Mouse (Mus musculus): ENCODE measurements at regions not wholly inside any gene's neighbourhood (a gene's known extent, or its start where the extent isn't known, plus 50 kb on each side); places are given as distances from the start of the nearest gene placed in this dataset.

- Histone ChIP-seq H3K36me3 (ENCODE audit: control insufficient read depth, insufficient read depth, low read length) (no peaks in the 10 kb centered on the region), H3K9ac (ENCODE audit: low read depth, low read length) (no peak overlapping the region), H3K4me1 (ENCODE audit: control insufficient read depth, insufficient read depth, low read length) (no peaks in the 10 kb centered on the region), H3K27me3 (ENCODE audit: control insufficient read depth, insufficient read depth, low read length) (no peaks in the 10 kb centered on the region), H3K4me3 (no peak overlapping the region), H3K27ac (no peak overlapping the region), H3K79me2 (replicated peaks; ENCODE audit: control insufficient read depth, insufficient read depth, low read length) (no peaks in the 10 kb centered on the region)
- intact Hi-C loops (cut with DNase I) = no loop called here
- TF ChIP-seq POLR2A (IDR thresholded peaks at IDR 0.05; ENCODE audit: insufficient read depth, low read depth, low read length) (no peak), EP300 (IDR thresholded peaks at IDR 0.05; ENCODE audit: insufficient read depth, low read depth, low read length) (no peak), CTCF (IDR thresholded peaks at IDR 0.05) (no peak)
- 86% methylated on average over 2 of the region's 2 CpGs for WGBS
- DNase-seq = no peak
These were observed 320.4 kb downstream of the Atp6ap1l start for GRCm38 (mm10) chr13:90584766-90585165.

GRCm38 (mm10) chr13:90575371-90575770 lies 329.8 kb downstream of the Atp6ap1l start:
- 95% methylated on average over 2 of the region's 2 CpGs for WGBS
- Histone ChIP-seq H3K36me3 (ENCODE audit: control insufficient read depth, insufficient read depth, low read length) (no peaks in the 10 kb centered on the region), H3K27ac (no peak overlapping the region), H3K79me2 (replicated peaks; ENCODE audit: control insufficient read depth, insufficient read depth, low read length) (no peaks in the 10 kb centered on the region), H3K4me3 (no peak overlapping the region), H3K27me3 (ENCODE audit: control insufficient read depth, insufficient read depth, low read length) (no peaks in the 10 kb centered on the region), H3K9ac (ENCODE audit: low read depth, low read length) (no peak overlapping the region), H3K4me1 (ENCODE audit: control insufficient read depth, insufficient read depth, low read length) (no peaks in the 10 kb centered on the region)
- no peak for TF ChIP-seq POLR2A (IDR thresholded peaks at IDR 0.05; ENCODE audit: insufficient read depth, low read depth, low read length)
- TF ChIP-seq EP300 (IDR thresholded peaks at IDR 0.05; ENCODE audit: insufficient read depth, low read depth, low read length) = no peak
- TF ChIP-seq CTCF (IDR thresholded peaks at IDR 0.05) = no peak
- intact Hi-C loops (cut with DNase I) = no loop called here
- DNase-seq = no peak

GRCm38 (mm10) chr13:90572580-90572979 lies 332.6 kb downstream of the Atp6ap1l start:
- Histone ChIP-seq H3K4me3 (no peak overlapping the region), H3K9ac (ENCODE audit: low read depth, low read length) (no peak overlapping the region), H3K27ac (no peak overlapping the region), H3K36me3 (ENCODE audit: control insufficient read depth, insufficient read depth, low read length) (no peaks in the 10 kb centered on the region), H3K27me3 (ENCODE audit: control insufficient read depth, insufficient read depth, low read length) (no peaks in the 10 kb centered on the region), H3K4me1 (ENCODE audit: control insufficient read depth, insufficient read depth, low read length) (no peaks in the 10 kb centered on the region), H3K79me2 (replicated peaks; ENCODE audit: control insufficient read depth, insufficient read depth, low read length) (no peaks in the 10 kb centered on the region)
- 76% methylated on average over 2 of the region's 2 CpGs for WGBS
- intact Hi-C loops (cut with DNase I) = no loop called here
- TF ChIP-seq EP300 (IDR thresholded peaks at IDR 0.05; ENCODE audit: insufficient read depth, low read depth, low read length) = no peak
- no peak for TF ChIP-seq POLR2A (IDR thresholded peaks at IDR 0.05; ENCODE audit: insufficient read depth, low read depth, low read length)
- TF ChIP-seq CTCF (IDR thresholded peaks at IDR 0.05) = no peak
- DNase-seq = no peak

- no peak for TF ChIP-seq POLR2A (IDR thresholded peaks at IDR 0.05; ENCODE audit: insufficient read depth, low read depth, low read length)
- no peak for TF ChIP-seq EP300 (IDR thresholded peaks at IDR 0.05; ENCODE audit: insufficient read depth, low read depth, low read length)
- no peak for TF ChIP-seq CTCF (IDR thresholded peaks at IDR 0.05)
- H3K4me3 ChIP-seq = no peak overlapping the region
- WGBS = 90% methylated on average over 1 of the region's 1 CpGs
- H3K27me3 ChIP-seq (ENCODE audit: control insufficient read depth, insufficient read depth, low read length) = no peaks in the 10 kb centered on the region
- H3K9ac ChIP-seq (ENCODE audit: low read depth, low read length) = no peak overlapping the region
- H3K36me3 ChIP-seq (ENCODE audit: control insufficient read depth, insufficient read depth, low read length) = no peaks in the 10 kb centered on the region
- no peaks in the 10 kb centered on the region for H3K4me1 ChIP-seq (ENCODE audit: control insufficient read depth, insufficient read depth, low read length)
- DNase-seq = no peak
- no peaks in the 10 kb centered on the region for H3K79me2 ChIP-seq (replicated peaks; ENCODE audit: control insufficient read depth, insufficient read depth, low read length)
- no peak overlapping the region for H3K27ac ChIP-seq
- intact Hi-C loops (cut with DNase I) = no loop called here
These were observed 341.8 kb downstream of the Atp6ap1l start for GRCm38 (mm10) chr13:90563183-90563840.

- TF ChIP-seq CTCF (IDR thresholded peaks at IDR 0.05) (no peak), POLR2A (IDR thresholded peaks at IDR 0.05; ENCODE audit: insufficient read depth, low read depth, low read length) (no peak), EP300 (IDR thresholded peaks at IDR 0.05; ENCODE audit: insufficient read depth, low read depth, low read length) (no peak)
- Histone ChIP-seq H3K79me2 (replicated peaks; ENCODE audit: control insufficient read depth, insufficient read depth, low read length) (no peaks in the 10 kb centered on the region), H3K36me3 (ENCODE audit: control insufficient read depth, insufficient read depth, low read length) (no peaks in the 10 kb centered on the region), H3K4me3 (no peak overlapping the region), H3K27ac (no peak overlapping the region), H3K9ac (ENCODE audit: low read depth, low read length) (no peak overlapping the region), H3K4me1 (ENCODE audit: control insufficient read depth, insufficient read depth, low read length) (no peaks in the 10 kb centered on the region), H3K27me3 (ENCODE audit: control insufficient read depth, insufficient read depth, low read length) (no peaks in the 10 kb centered on the region)
- intact Hi-C loops (cut with DNase I) = no loop called here
- no peak for DNase-seq
- WGBS = 35% methylated on average over 1 of the region's 1 CpGs
These were observed 345.1 kb downstream of the Atp6ap1l start for GRCm38 (mm10) chr13:90560095-90560494.

- no peak for DNase-seq
- Histone ChIP-seq H3K79me2 (replicated peaks; ENCODE audit: control insufficient read depth, insufficient read depth, low read length) (no peaks in the 10 kb centered on the region), H3K27ac (no peak overlapping the region), H3K9ac (ENCODE audit: low read depth, low read length) (no peak overlapping the region), H3K27me3 (ENCODE audit: control insufficient read depth, insufficient read depth, low read length) (no peaks in the 10 kb centered on the region), H3K4me1 (ENCODE audit: control insufficient read depth, insufficient read depth, low read length) (no peaks in the 10 kb centered on the region), H3K4me3 (no peak overlapping the region), H3K36me3 (ENCODE audit: control insufficient read depth, insufficient read depth, low read length) (no peaks in the 10 kb centered on the region)
- intact Hi-C loops (cut with DNase I) = no loop called here
- no peak for TF ChIP-seq CTCF (IDR thresholded peaks at IDR 0.05)
- TF ChIP-seq EP300 (IDR thresholded peaks at IDR 0.05; ENCODE audit: insufficient read depth, low read depth, low read length) = no peak
- no peak for TF ChIP-seq POLR2A (IDR thresholded peaks at IDR 0.05; ENCODE audit: insufficient read depth, low read depth, low read length)
- 84% methylated on average over 2 of the region's 2 CpGs for WGBS
These were observed 345.7 kb downstream of the Atp6ap1l start for GRCm38 (mm10) chr13:90559481-90559880.
